In the genomic region with DNA sequence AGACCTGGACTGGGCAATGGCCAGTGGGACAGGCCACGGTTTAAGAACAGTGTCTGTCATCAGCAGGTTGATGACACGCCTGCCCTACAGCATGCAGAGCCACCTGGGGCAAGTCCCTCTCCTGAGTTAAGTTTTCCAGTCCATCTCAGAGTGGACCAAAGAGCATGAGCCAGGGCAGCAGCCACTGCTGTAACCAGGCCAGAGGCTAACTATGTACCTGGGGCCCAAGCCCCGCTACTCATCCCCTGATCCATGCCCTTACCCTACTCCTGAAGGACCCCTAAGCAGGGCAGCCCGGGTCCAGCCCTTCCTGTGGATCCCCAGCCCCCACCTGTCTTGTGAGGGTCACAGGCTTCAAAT, we compare ENCODE assay signal across 22 mouse cellular contexts. TPM values are rescaled to one million over a fixed set of nuclear protein-coding genes. Genes with fewer than 3 reads are reported as not detected.
DNase-seq lines count a peak whose midpoint lies in the region; ATAC-seq lines count a peak whose summit lies in the region.
"Had no signal": no experiment of that assay in that cellular context is flagged by ENCODE, and none has a peak within 500 bp of the region (broad histone marks: within the 10 kb centered on the region; RNA-seq: fewer than 3 reads in every experiment).

No protein-coding gene starts in this region.

- H3K4me1 ChIP-seq in intestine, embryonic 16.5 days (ENCODE audit: control insufficient read depth, insufficient read depth, low read length): no peaks in the 10 kb centered on the region
- H3K4me1 ChIP-seq in intestine, embryonic 15.5 days (replicated peaks): peaks cover 5% of the 10 kb centered on the region
- H3K4me1 ChIP-seq in limb, embryonic 10.5 days: peaks cover 57% of the 10 kb centered on the region

- H3K4me2 ChIP-seq in intestine, embryonic 16.5 days (ENCODE audit: low read depth, low read length): no peak overlapping the region
- H3K4me2 ChIP-seq in intestine, embryonic 15.5 days (replicated peaks): no peak overlapping the region
- H3K4me2 ChIP-seq: embryonic facial prominence, embryonic 13.5 days; forebrain, embryonic 13.5 days; heart, embryonic 15.5 days; hindbrain, embryonic 15.5 days had no signal

- peak; percentile 29 for DNase-seq in cerebellum, adult 11 months
- no peak for DNase-seq in cerebellum, postnatal 36 days
- peak; percentile 51 for DNase-seq in cerebellum, adult 9-10 months
- no peak for DNase-seq in cerebellum, adult 9-11 months
- no peak for DNase-seq in limb, embryonic 10.5 days (ENCODE audit: low spot score)
- DNase-seq: adrenal gland, adult 8-10 months; adrenal gland, postnatal 36 days; B cell, adult 2 months; forebrain, postnatal 0 days; gastrocnemius, postnatal 25 days; heart, adult 11 months; heart, postnatal 14 days; kidney, adult 11 months had no signal

- 77% methylated on average over 4 of the region's 4 CpGs for WGBS in intestine, embryonic 16.5 days
- 85% methylated on average over 4 of the region's 4 CpGs for WGBS in intestine, embryonic 15.5 days
- 90% methylated on average over 4 of the region's 4 CpGs for WGBS in limb, embryonic 10.5 days

- H3K36me3 ChIP-seq in intestine, embryonic 16.5 days (ENCODE audit: control insufficient read depth, insufficient read depth, low read length): no peaks in the 10 kb centered on the region
- H3K36me3 ChIP-seq in intestine, embryonic 15.5 days: no peaks in the 10 kb centered on the region
- H3K36me3 ChIP-seq in limb, embryonic 10.5 days: no peaks in the 10 kb centered on the region
- H3K36me3 ChIP-seq: embryonic facial prominence, embryonic 13.5 days; G1E; heart, embryonic 15.5 days; hindbrain, embryonic 15.5 days had no signal

- ATAC-seq in intestine, embryonic 16.5 days: no peak
- ATAC-seq in intestine, embryonic 15.5 days: no peak
- ATAC-seq: CD4-positive, CD25-positive, alpha-beta regulatory T cell, adult 4 months; forebrain, embryonic 13.5 days; forebrain, postnatal 0 days had no signal

- H3K27ac ChIP-seq in intestine, embryonic 16.5 days (ENCODE audit: low read length): no peak overlapping the region
- H3K27ac ChIP-seq in intestine, embryonic 15.5 days: no peak overlapping the region
- peak overlapping the region; percentile 26; the same call in 1 of the 2 replicates for H3K27ac ChIP-seq in limb, embryonic 10.5 days
- H3K27ac ChIP-seq: embryonic facial prominence, embryonic 13.5 days; forebrain, embryonic 13.5 days; heart, embryonic 15.5 days; hindbrain, embryonic 15.5 days had no signal

- 0 out of 2 replicates have a peak overlapping the region, but pooled peaks have one; percentile 2 for H3K9ac ChIP-seq in intestine, embryonic 16.5 days (ENCODE audit: low read depth, low read length)
- H3K9ac ChIP-seq in intestine, embryonic 15.5 days: no peak overlapping the region
- H3K9ac ChIP-seq: embryonic facial prominence, embryonic 13.5 days; forebrain, postnatal 0 days; heart, embryonic 15.5 days; hindbrain, embryonic 15.5 days had no signal

- H3K4me3 ChIP-seq in intestine, embryonic 16.5 days (ENCODE audit: low read length): no peak overlapping the region
- no peak overlapping the region for H3K4me3 ChIP-seq in intestine, embryonic 15.5 days (replicated peaks)
- no peak overlapping the region for H3K4me3 ChIP-seq in limb, embryonic 10.5 days
- H3K4me3 ChIP-seq: embryonic facial prominence, embryonic 13.5 days; forebrain, embryonic 13.5 days; heart, embryonic 15.5 days; hindbrain, embryonic 15.5 days had no signal

- no peaks in the 10 kb centered on the region for H3K27me3 ChIP-seq in intestine, embryonic 16.5 days (replicated peaks; ENCODE audit: control insufficient read depth, insufficient read depth, low read length)
- peaks cover 13% of the 10 kb centered on the region; the same call in 1 of the 2 replicates for H3K27me3 ChIP-seq in intestine, embryonic 15.5 days (replicated peaks)
- H3K27me3 ChIP-seq in limb, embryonic 10.5 days (ENCODE audit: low read depth, poor library complexity, severe bottlenecking): peaks cover 52% of the 10 kb centered on the region
- H3K27me3 ChIP-seq: hindbrain, embryonic 15.5 days had no signal

- no peaks in the 10 kb centered on the region for H3K9me3 ChIP-seq in intestine, embryonic 16.5 days (ENCODE audit: control insufficient read depth, low read length)
- no peaks in the 10 kb centered on the region for H3K9me3 ChIP-seq in intestine, embryonic 15.5 days
- no peaks in the 10 kb centered on the region for H3K9me3 ChIP-seq in limb, embryonic 10.5 days (replicated peaks)
- H3K9me3 ChIP-seq: embryonic facial prominence, embryonic 13.5 days; forebrain, embryonic 13.5 days; G1E; heart, embryonic 15.5 days; hindbrain, embryonic 15.5 days had no signal

RNA-seq across cellular contexts. Expression of a gene that starts 8.5 kb away (rescaled TPM):
- polyA plus RNA-seq in intestine, embryonic 16.5 days (2015; fragmentation: Nextera tagmentation; extraction: Ambion mirVana): 0.44 and 0.62 TPM in 2 replicates
- 0.61 and 0.69 TPM in 2 replicates for polyA plus RNA-seq in intestine, embryonic 15.5 days (2015; fragmentation: Nextera tagmentation; extraction: Ambion mirVana)
- polyA plus RNA-seq in limb, embryonic 10.5 days (2016; fragmentation: Nextera tagmentation; extraction: Ambion mirVana): 0.45 and 0.68 TPM in 2 replicates
- polyA plus RNA-seq: CD4-positive, CD25-positive, alpha-beta regulatory T cell, adult 4 months; G1E had no signal

RNA-seq across cellular contexts. Expression of a gene that starts 15.4 kb away (rescaled TPM):
- not detected in 2 replicates for polyA plus RNA-seq in intestine, embryonic 16.5 days (2015; fragmentation: Nextera tagmentation; extraction: Ambion mirVana)
- not detected in 2 replicates for polyA plus RNA-seq in intestine, embryonic 15.5 days (2015; fragmentation: Nextera tagmentation; extraction: Ambion mirVana)
- not detected in 2 replicates for polyA plus RNA-seq in limb, embryonic 10.5 days (2016; fragmentation: Nextera tagmentation; extraction: Ambion mirVana)
- polyA plus RNA-seq: CD4-positive, CD25-positive, alpha-beta regulatory T cell, adult 4 months; cortical plate, adult 2 months; embryonic facial prominence, embryonic 13.5 days; forebrain, embryonic 13.5 days; G1E; heart, embryonic 15.5 days had no signal

RNA-seq across cellular contexts. Expression of a gene that starts 15.8 kb away (rescaled TPM):
- polyA plus RNA-seq in intestine, embryonic 16.5 days (2015; fragmentation: Nextera tagmentation; extraction: Ambion mirVana): 0.86 and 1.3 TPM in 2 replicates
- 1.0 and 1.1 TPM in 2 replicates for polyA plus RNA-seq in intestine, embryonic 15.5 days (2015; fragmentation: Nextera tagmentation; extraction: Ambion mirVana)
- polyA plus RNA-seq in limb, embryonic 10.5 days (2016; fragmentation: Nextera tagmentation; extraction: Ambion mirVana): 0.21 and 0.41 TPM in 2 replicates
- polyA plus RNA-seq: G1E had no signal

RNA-seq across cellular contexts. Expression of a gene that starts 16.8 kb away (rescaled TPM):
- polyA plus RNA-seq in intestine, embryonic 16.5 days (2015; fragmentation: Nextera tagmentation; extraction: Ambion mirVana): not detected in 2 replicates
- not detected in 2 replicates for polyA plus RNA-seq in intestine, embryonic 15.5 days (2015; fragmentation: Nextera tagmentation; extraction: Ambion mirVana)
- polyA plus RNA-seq in limb, embryonic 10.5 days (2016; fragmentation: Nextera tagmentation; extraction: Ambion mirVana): not detected in 2 replicates
- polyA plus RNA-seq: CD4-positive, CD25-positive, alpha-beta regulatory T cell, adult 4 months; forebrain, embryonic 13.5 days; forebrain, postnatal 0 days; G1E; heart, embryonic 15.5 days; hindbrain, embryonic 15.5 days had no signal

RNA-seq across cellular contexts. Expression of a gene that starts 19.4 kb away (rescaled TPM):
- 69.6 and 82.1 TPM in 2 replicates for polyA plus RNA-seq in intestine, embryonic 16.5 days (2015; fragmentation: Nextera tagmentation; extraction: Ambion mirVana)
- 93.2 and 97.0 TPM in 2 replicates for polyA plus RNA-seq in intestine, embryonic 15.5 days (2015; fragmentation: Nextera tagmentation; extraction: Ambion mirVana)
- 435 and 481 TPM in 2 replicates for polyA plus RNA-seq in limb, embryonic 10.5 days (2016; fragmentation: Nextera tagmentation; extraction: Ambion mirVana)
- polyA plus RNA-seq: G1E had no signal

Comparison
In these comparisons a context has a peak if more than half of its experiments do, and no peak if none do; other contexts are left out.
1. DNase-seq: peak in cerebellum, adult 11 months (single experiment) and cerebellum, adult 9-10 months (single experiment); none in cerebellum, postnatal 36 days (0 of 2), cerebellum, adult 9-11 months (single experiment) and limb, embryonic 10.5 days (single experiment).